Mouse (Mus musculus): Measurements from ENCODE around the gene Cnn2.

Cnn2 gene

DNA sequence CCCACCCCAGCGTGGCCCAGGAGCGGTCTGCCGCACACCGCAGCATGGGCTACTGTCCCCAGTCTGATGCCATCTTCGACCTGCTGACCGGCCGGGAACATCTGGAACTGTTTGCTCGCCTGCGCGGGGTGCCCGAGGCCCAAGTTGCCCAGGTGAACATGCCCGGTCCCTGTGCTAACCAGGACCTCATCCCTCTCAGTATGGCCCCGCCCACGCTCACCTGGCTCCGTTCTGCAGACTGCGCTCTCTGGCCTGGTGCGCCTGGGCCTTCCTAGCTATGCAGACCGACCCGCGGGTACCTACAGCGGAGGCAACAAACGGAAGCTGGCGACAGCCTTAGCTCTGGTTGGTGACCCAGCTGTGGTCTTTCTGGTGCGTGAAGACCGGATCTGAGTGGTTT lies 25.2 kb downstream of the Cnn2 start:
- in situ Hi-C loops (cut with MboI; ENCODE audit: low pct_unique_long_range_greater_than_20kb in 1 of 2, low sequenced_read_pairs in 2 of 2, unreplicated experiment in 1 of 2) = no loop called here

DNA sequence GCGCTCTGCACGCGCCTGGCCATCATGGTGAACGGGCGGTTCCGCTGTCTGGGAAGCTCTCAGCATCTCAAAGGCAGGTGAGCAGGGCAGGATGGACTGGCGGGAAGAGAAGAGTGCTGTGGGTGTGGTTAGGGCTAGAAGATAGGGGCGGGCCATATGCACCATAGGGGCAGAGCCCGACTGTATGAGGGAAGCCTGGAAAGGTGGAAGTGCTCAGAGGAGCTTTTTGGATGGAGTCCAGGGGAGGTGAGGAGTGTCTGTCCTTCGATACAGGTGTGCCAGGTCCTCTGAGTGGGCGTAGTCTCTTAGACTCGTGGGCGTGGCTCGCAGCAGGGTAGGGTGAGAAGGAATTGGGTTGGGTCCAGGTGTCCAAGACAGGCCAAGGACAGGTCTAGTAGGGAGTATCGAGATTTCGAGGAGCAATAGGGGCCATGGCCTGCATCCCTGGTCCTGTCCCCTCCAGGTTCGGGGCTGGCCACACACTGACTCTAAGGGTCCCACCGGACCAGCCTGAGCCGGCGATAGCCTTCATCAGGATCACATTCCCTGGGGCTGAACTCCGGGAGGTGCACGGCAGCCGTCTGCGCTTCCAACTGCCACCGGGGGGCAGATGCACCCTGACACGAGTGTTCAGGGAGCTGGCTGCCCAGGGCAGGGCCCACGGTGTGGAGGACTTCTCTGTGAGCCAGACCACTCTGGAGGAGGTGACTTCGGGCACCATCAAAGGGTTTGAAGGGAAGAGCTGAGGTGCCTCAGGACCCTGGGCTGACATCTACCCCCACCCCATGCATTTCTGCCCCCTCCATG lies 26.3 kb downstream of the Cnn2 start:
- in situ Hi-C loops (cut with MboI; ENCODE audit: low pct_unique_long_range_greater_than_20kb in 1 of 2, low sequenced_read_pairs in 2 of 2, unreplicated experiment in 1 of 2) = no loop called here

DNA sequence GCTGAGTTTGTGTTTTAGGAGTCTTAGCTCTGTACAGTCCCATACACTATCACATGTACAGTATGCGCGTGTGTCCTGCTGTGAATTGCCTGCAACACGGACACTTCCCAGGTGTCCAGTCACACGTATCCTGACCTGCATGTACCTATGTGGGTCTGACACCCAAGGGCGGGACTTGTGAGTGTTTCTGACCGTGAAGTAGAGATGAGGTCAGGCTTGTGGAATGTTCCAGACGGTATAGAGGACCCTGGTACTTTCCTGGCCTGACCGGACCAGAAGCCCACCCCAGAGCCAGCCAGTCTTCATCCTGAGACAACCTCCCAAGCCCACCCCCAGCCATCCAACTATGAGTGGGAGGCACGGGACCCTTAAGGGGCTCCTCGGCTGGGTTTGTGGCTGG lies 27.2 kb downstream of the Cnn2 start:
- in situ Hi-C loops (cut with MboI; ENCODE audit: low pct_unique_long_range_greater_than_20kb in 1 of 2, low sequenced_read_pairs in 2 of 2, unreplicated experiment in 1 of 2) = no loop called here

DNA sequence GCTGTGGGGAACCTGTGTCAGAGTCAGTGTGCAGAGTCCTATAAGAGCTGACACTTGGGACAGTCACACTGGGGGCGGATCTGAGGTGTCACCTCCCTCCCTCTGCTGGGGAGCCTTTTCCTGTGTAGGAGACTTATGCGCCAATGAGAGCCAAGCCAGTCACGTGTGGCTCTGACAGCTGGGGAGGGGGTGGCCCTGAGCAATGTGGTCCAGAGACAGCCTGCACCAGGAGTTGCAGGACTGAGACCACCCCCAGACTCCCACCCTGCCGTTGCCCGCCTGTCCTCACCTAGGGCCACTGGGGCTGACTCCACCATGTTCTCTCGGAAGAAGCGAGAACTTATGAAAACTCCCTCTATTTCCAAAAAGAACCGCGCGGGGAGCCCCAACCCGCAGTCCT lies 28.1 kb downstream of the Cnn2 start, which contains the start of gene Arhgap45:
Gene Arhgap45 (plus strand): TSS at position 143 of the 400 bp plus-strand sequence.
- in situ Hi-C loops (cut with MboI; ENCODE audit: low pct_unique_long_range_greater_than_20kb in 1 of 2, low sequenced_read_pairs in 2 of 2, unreplicated experiment in 1 of 2) = no loop called here

DNA sequence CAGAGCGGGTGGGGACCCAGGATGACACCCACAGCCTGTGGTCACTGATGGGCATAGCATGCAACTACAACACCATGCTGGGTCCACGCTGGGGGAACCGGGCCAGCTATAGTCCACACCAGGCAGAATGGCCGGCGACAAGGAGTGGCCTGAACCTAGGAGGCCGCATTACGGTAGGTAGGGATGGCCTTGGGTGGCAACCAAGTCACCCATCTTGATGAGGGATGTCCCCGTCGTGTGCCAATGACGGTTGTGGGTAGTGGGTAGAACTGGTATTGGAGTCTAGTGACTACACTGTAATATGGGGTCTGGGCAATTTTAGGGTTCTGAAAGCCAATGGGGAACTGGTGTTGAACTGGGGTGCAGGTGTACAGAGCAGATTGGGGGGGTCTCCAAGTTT lies 28.5 kb downstream of the Cnn2 start:
- in situ Hi-C loops (cut with MboI; ENCODE audit: low pct_unique_long_range_greater_than_20kb in 1 of 2, low sequenced_read_pairs in 2 of 2, unreplicated experiment in 1 of 2) = no loop called here

DNA sequence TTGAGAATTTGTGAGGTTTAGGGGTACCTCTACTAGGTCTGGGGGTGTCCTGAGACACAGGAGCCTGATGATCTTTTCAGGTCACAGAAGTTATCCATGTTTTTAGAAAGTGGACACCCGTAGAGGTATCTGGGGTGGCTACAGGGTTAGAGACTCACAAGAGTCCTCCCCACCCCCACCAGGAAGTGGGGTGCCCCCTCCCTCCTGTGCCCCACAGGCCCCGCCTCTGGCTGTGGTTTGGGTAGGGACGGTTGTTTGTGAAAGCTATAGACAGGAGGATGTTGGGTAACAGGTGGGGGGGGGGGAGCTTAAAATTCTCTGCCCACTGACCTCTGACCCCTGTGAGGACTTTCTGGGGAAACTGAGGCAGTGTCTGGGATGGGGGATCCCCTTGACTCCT lies 29.0 kb downstream of the Cnn2 start:
- in situ Hi-C loops (cut with MboI; ENCODE audit: low pct_unique_long_range_greater_than_20kb in 1 of 2, low sequenced_read_pairs in 2 of 2, unreplicated experiment in 1 of 2) = no loop called here

DNA sequence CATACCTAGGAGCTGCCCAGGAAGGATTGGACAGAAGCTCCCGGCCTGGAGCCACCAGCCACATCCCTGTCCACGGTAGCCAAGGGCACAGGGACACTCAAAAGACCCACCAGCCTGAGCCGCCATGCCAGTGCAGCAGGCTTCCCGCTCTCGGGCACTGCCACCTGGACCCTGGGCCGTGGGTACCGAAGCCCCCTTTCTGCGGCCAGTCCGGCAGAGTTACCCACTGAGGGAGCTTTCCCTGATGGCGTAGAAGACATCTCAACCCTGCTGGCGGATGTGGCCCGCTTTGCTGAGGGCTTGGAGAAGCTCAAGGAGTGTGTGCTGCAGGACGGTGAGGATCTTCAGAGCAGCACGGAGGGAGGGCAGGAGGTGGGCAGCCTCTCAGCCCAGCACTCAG lies 29.4 kb downstream of the Cnn2 start:
- in situ Hi-C loops (cut with MboI; ENCODE audit: low pct_unique_long_range_greater_than_20kb in 1 of 2, low sequenced_read_pairs in 2 of 2, unreplicated experiment in 1 of 2) = no loop called here

DNA sequence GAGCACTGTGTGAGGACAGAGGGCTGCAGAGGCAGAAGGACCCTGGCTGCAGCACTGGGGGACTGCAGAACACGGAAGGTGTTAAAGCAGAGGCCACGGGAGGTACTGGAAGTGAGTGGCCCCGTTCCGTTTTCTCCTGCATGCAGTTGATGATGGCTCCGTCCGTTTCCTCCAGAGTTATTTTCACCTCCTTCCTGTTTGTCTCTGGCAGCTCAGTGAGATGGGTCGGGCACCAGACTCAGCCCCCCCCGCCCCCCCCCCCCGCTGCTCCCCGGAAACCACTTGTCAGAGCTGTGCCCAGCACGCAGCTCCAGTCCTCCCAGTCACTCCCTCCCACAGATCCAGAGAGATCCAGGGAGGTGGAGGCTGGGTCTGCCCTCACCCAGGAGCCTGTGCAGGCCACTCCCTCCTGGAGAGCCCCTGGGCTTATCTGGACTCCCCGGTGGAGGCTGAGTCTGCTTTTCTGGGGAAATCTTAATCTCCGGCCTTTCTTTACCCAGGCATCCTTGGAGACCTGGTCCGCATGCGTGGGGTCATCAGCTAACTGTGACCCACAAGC lies 30.4 kb downstream of the Cnn2 start:
- in situ Hi-C loops (cut with MboI; ENCODE audit: low pct_unique_long_range_greater_than_20kb in 1 of 2, low sequenced_read_pairs in 2 of 2, unreplicated experiment in 1 of 2) = no loop called here

DNA sequence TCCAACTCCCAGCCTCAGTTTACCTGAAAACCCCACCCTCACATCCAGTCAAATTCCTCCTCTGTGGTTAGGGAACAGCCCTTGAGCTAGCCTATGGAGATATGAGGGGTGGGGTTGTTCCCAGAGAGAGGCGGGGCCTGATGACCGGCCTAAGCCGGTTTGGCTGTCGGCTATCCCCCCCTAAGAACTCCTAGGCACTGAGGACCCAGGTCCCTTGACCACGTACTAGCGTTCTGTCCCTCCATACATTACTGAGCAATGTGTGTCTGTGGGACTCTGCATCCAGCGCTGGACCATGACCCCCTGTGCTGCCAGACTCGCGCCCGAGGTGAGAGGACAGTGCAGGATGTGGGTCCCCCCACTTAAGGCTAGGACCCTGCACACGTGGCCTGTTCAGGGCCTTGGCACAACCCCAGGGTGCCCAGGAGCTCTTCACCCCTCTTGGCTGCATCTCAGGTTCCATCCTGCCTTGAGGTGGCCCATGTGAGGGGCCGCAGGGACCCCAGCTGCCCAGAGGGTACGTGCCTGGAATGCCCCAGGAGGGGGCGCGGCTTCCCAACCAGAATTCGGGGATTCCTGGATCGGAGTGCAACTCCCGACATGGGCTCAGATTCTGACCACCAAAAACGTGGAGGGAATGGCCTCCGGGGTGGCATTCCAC lies 31.2 kb downstream of the Cnn2 start:
- in situ Hi-C loops (cut with MboI; ENCODE audit: low pct_unique_long_range_greater_than_20kb in 1 of 2, low sequenced_read_pairs in 2 of 2, unreplicated experiment in 1 of 2) = no loop called here

DNA sequence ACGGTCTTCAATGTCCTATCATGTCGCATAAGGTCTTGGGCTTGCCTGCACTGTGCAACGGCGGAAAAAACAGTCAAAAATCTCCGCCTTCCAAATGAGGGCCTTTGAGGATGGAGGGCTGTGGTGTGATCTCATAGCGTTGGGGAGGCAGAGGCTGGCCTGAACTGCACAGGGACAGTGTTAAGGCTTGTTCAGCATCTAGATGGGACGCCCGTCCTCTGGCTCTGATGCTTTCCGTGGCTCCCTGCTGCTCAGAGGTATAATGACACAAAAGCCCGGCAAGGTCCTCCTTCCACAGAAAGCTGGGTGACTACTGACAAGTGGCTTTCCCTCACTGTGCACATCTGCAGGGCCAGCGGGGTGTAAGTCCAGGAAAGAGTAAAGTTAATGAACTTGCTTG lies 31.8 kb downstream of the Cnn2 start:
- in situ Hi-C loops (cut with MboI; ENCODE audit: low pct_unique_long_range_greater_than_20kb in 1 of 2, low sequenced_read_pairs in 2 of 2, unreplicated experiment in 1 of 2) = no loop called here

DNA sequence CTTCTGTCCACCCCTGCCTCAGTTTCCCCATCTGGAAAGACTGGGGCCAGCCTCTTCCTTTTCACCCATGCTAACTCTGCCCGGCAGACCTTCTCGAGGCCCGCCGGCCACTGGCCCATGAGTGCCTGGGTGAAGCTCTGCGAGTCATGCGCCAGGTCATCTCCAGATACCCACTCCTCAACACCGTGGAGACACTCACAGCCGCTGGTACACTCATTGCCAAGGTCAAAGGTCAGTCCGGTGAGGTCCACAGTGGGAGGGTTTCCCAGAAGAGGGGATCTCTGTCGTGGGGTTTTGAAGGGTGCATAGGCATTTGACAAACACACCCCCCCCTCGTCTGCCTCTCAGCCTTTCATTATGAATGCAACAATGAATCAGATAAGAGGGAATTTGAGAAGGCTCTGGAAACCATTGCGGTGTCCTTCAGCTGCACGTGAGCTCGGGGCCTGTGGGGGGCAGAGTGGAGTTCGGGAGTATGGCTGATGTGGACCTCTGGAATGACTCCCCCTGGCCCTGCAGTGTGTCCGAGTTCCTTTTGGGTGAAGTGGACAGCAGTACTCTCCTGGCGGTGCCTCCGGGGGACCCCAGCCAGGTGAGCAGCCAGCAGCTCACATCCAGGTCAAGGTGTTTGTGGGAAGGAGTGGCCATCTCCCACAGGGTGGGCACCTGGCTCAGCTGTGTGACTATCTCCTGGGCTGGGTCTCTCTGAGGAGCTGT lies 32.4 kb downstream of the Cnn2 start:
- in situ Hi-C loops (cut with MboI; ENCODE audit: low pct_unique_long_range_greater_than_20kb in 1 of 2, low sequenced_read_pairs in 2 of 2, unreplicated experiment in 1 of 2) = no loop called here

DNA sequence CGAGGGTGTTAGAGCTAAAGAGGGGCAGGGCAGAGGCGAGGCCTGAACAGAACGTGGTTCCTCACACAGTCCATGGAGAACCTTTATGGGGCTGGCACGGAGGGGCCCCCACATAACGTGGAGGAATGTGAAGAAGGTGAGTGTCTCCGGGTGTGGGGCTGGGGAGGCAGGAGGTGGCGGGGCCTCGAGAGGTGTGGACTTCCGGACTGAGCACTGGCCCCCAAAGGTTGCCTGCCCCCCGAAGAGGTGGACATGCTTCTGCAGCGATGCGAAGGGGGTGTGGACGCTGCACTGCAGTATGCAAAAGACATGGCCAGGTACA lies 32.9 kb downstream of the Cnn2 start:
- in situ Hi-C loops (cut with MboI; ENCODE audit: low pct_unique_long_range_greater_than_20kb in 1 of 2, low sequenced_read_pairs in 2 of 2, unreplicated experiment in 1 of 2) = no loop called here

DNA sequence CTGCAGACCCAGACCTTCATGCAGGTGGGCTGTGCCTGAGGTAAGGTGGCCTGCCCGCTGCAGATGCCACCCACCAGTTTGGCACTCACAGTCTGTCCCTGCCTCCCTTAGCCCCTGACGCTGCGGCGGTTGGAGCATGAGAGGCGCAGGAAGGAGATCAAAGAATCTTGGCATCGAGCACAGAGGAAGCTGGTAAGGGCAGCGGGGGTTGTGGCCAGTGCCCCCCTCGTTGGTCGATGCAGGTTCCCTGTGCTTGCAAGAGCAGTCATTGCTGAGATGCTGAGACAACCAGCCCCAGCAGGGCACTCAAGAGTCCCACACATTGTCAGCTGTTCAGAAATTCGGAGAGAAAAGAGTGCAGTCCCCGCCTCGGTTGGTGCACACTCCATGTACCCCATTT lies 33.8 kb downstream of the Cnn2 start:
- in situ Hi-C loops (cut with MboI; ENCODE audit: low pct_unique_long_range_greater_than_20kb in 1 of 2, low sequenced_read_pairs in 2 of 2, unreplicated experiment in 1 of 2) = no loop called here

DNA sequence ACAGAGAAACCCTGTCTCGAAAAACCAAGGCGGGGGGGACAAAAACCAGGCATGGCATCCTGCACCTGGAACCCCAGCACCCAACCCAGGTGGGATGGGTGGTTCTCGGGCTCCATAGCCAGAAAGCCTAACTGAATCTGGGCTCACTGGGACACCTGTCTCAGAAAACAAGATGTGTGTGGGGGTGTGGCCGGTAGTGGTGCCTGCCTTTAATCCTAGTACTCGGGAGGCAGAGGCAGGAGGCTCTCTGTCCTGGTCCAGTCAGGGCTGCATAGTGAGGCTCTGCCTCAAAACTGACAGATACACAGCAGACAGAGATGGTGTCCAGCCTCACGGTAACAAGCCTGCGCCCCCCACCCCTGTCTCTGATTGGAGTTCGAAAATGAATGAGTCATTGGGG lies 34.4 kb downstream of the Cnn2 start:
- in situ Hi-C loops (cut with MboI; ENCODE audit: low pct_unique_long_range_greater_than_20kb in 1 of 2, low sequenced_read_pairs in 2 of 2, unreplicated experiment in 1 of 2) = no loop called here

DNA sequence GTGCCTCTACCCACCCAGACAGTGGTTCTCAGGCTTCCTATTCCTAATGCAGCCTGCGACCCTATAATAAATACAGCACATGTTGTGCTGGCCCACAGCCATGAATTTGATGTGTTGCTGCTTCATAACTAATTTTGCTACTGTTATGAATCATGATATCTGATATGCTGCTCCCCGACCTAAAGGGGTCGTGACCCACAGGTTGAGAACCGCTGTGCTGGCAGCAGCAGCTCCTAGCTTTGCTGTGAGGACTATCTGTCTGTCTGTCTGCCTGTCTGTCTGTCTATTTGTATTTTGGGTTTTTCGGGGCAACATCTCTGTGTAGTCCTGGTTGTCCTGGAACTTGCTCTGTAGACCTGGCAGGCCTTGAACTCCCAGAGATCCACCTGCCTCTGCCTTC lies 35.4 kb downstream of the Cnn2 start:
- in situ Hi-C loops (cut with MboI; ENCODE audit: low pct_unique_long_range_greater_than_20kb in 1 of 2, low sequenced_read_pairs in 2 of 2, unreplicated experiment in 1 of 2) = no loop called here

DNA sequence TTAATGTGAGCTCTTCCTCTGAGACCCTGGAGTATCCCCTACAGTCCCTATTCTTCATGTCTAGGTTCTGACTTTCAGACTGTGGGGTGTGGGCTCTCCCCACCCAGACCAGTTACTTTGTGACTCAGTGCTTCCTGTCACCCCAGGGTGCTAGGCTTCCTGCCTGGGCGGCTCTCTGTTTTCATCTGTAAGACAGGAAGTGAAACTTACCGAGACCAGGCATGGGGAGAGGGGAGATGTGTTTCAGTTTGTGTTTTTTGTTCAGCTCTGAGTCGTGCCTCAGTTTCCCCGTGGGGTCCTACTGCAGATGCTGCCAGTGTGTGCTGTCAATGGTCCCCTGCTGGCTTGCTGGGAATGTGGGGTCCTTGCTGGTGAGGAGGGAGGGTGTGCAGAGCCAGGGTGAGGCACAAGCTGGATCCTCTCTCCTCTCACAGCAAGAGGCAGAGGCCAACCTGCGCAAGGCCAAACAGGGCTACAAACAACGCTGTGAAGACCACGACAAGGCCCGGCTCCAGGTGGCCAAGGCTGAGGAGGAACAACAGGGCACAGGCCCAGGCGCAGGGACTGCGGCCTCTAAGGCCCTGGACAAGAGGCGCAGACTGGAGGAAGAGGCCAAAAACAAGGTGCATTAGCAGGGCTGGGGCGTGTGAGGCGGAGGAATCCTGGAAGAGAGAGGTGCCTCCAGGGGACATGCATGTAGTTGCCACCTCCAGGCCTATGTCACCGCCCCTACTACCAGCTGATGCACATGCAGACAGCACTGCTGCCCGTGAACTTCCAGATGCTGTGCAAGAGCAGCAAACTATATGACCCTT lies 36.1 kb downstream of the Cnn2 start:
- in situ Hi-C loops (cut with MboI; ENCODE audit: low pct_unique_long_range_greater_than_20kb in 1 of 2, low sequenced_read_pairs in 2 of 2, unreplicated experiment in 1 of 2) = no loop called here

DNA sequence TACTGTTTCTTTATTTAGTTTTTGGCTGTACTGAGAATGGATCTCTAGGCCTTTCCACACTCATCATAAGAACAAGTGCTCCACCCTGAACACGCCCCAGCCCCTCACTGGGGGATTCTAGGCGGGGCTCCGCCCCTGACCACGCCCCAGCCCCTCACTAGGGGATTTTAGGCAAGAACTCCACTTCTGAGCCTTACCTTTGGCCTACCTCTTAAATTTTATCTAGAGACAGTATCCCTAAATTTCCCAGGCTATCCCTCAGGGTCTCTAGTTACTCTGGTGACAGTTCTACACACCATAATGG lies 36.6 kb downstream of the Cnn2 start:
- in situ Hi-C loops (cut with MboI; ENCODE audit: low pct_unique_long_range_greater_than_20kb in 1 of 2, low sequenced_read_pairs in 2 of 2, unreplicated experiment in 1 of 2) = no loop called here

DNA sequence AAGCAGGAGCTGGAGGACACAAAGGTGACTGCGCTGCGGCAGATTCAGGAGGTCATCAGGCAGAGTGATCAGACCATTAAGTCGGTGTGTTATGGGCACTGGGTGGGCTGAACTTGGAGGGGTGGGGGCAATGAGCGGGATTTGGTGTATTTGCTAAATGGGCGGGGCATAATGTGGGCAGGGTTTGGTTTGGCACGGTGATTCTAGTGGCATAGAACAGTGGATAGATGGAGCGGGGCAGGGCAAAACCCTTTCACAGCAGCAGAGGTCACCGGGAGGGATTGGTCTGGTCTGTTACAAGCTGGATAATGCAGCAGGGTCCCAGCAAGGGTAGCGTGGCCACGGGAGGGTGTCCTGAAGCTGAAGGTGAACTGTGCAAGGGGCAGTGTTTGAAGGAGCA lies 37.1 kb downstream of the Cnn2 start:
- in situ Hi-C loops (cut with MboI; ENCODE audit: low pct_unique_long_range_greater_than_20kb in 1 of 2, low sequenced_read_pairs in 2 of 2, unreplicated experiment in 1 of 2) = no loop called here

DNA sequence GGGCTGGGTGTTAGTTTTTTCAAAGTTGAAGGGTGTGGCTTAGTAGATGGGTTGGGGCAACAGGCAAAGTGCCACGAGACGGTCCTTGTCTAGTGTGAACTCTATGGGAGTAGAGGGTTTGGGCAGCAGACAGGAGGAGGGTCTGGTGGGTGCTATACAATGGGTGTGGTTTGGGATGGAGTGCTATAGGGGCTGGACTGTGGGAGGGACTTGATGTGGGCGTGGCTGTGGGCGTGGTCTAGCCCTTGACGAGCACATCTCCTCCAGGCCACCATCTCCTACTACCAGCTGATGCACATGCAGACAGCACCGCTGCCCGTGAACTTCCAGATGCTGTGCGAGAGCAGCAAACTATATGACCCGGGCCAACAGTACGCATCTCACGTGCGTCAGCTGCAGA lies 37.5 kb downstream of the Cnn2 start:
- in situ Hi-C loops (cut with MboI; ENCODE audit: low pct_unique_long_range_greater_than_20kb in 1 of 2, low sequenced_read_pairs in 2 of 2, unreplicated experiment in 1 of 2) = no loop called here

Data from mouse embryonic stem cell (cell line).